Mouse (Mus musculus): Measurements from ENCODE around the gene Mis18a.

The Mis18a gene

GRCm38 (mm10) chr16:90727233-90728115 lies at the start of gene Mis18a:
Gene Mis18a, minus strand, starts transcription at chr16:90727404.
- DNase-seq (ENCODE audit: low spot score in 2 of 2), result peak; percentile 93 to 96

- no peak for DNase-seq (ENCODE audit: low spot score in 2 of 2)
Observed at GRCm38 (mm10) chr16:90775946-90776520, 48.8 kb upstream of the Mis18a start.

- DNase-seq (ENCODE audit: low spot score in 2 of 2), result no peak
Observed at GRCm38 (mm10) chr16:90774646-90775045, 47.4 kb upstream of the Mis18a start.

- DNase-seq (ENCODE audit: low spot score in 2 of 2), result no peak
Observed at GRCm38 (mm10) chr16:90774216-90774615, 47.0 kb upstream of the Mis18a start.

- DNase-seq (ENCODE audit: low spot score in 2 of 2), result no peak
Observed at GRCm38 (mm10) chr16:90766919-90767454, 39.8 kb upstream of the Mis18a start.

- peak; percentile 22 to 56 for DNase-seq (ENCODE audit: low spot score in 2 of 2)
Observed at GRCm38 (mm10) chr16:90765195-90765877, 38.1 kb upstream of the Mis18a start.

GRCm38 (mm10) chr16:90760515-90760914 lies 33.3 kb upstream of the Mis18a start:
- DNase-seq (ENCODE audit: low spot score in 2 of 2), result peak; percentile 48 to 66

- peak in 1 of 2 experiments; percentile 23 for DNase-seq (ENCODE audit: low spot score in 2 of 2)
Observed at GRCm38 (mm10) chr16:90759335-90759734, 32.1 kb upstream of the Mis18a start.

GRCm38 (mm10) chr16:90753386-90753941 lies 26.3 kb upstream of the Mis18a start:
- DNase-seq (ENCODE audit: low spot score in 2 of 2), result no peak

GRCm38 (mm10) chr16:90748169-90748568 lies 21.0 kb upstream of the Mis18a start:
- DNase-seq (ENCODE audit: low spot score in 2 of 2), result no peak

GRCm38 (mm10) chr16:90747143-90747542 lies 19.9 kb upstream of the Mis18a start:
- DNase-seq (ENCODE audit: low spot score in 2 of 2), result no peak

- DNase-seq (ENCODE audit: low spot score in 2 of 2), result no peak
Observed at GRCm38 (mm10) chr16:90738092-90738956, 11.1 kb upstream of the Mis18a start, which contains the start of gene Mrap. Gene Mrap, plus strand, starts transcription at chr16:90738207.

GRCm38 (mm10) chr16:90736672-90737270 lies 9.6 kb upstream of the Mis18a start:
- DNase-seq (ENCODE audit: low spot score in 2 of 2), result no peak

GRCm38 (mm10) chr16:90735611-90736010 lies 8.4 kb upstream of the Mis18a start:
- no peak for DNase-seq (ENCODE audit: low spot score in 2 of 2)

- no peak for DNase-seq (ENCODE audit: low spot score in 2 of 2)
Observed at GRCm38 (mm10) chr16:90726600-90727227, 490 bp downstream of the Mis18a start.

GRCm38 (mm10) chr16:90724051-90724450 lies 3.2 kb downstream of the Mis18a start:
- no peak for DNase-seq (ENCODE audit: low spot score in 2 of 2)

- no peak for DNase-seq (ENCODE audit: low spot score in 2 of 2)
Observed at GRCm38 (mm10) chr16:90710313-90710712, 16.9 kb downstream of the Mis18a start.

GRCm38 (mm10) chr16:90709711-90710289 lies 17.4 kb downstream of the Mis18a start:
- no peak for DNase-seq (ENCODE audit: low spot score in 2 of 2)

GRCm38 (mm10) chr16:90706279-90706678 lies 20.9 kb downstream of the Mis18a start:
- DNase-seq (ENCODE audit: low spot score in 2 of 2), result no peak
